Mouse (Mus musculus) lung, embryonic 14.5 days (tissue): ENCODE results near the gene Stk39. TPM values are rescaled to one million over a fixed set of nuclear protein-coding genes. Genes with fewer than 3 reads are reported as not detected.

Source experiments
- ATAC-seq: fragments of 200-750 bp; cut with Nextera tagmentation; 2 replicates; pipeline ENCODE4 v1.8.0; 2017; ENCODE audit warnings: mild to moderate bottlenecking, moderate TSS enrichment, moderate library complexity; ENCODE audit not compliant: insufficient read depth
- DNase-seq: peaks from one replicate; pipeline ENCODE4 v3.0.0-alpha.2; 2015
- H3K27ac ChIP-seq: fragments of 300-500 bp; sonication (generic); 2 replicates; pipeline ENCODE4 v1.5.1; 2014; ENCODE audit warnings: low read depth, mild to moderate bottlenecking, moderate library complexity
- H3K27me3 ChIP-seq: fragments of 300-500 bp; sonication (generic); 2 replicates; pipeline ENCODE4 v1.6.1; 2014; ENCODE audit warnings: low read length, control low read depth; ENCODE audit not compliant: insufficient read depth
- H3K36me3 ChIP-seq: fragments of 300-500 bp; sonication (generic); 2 replicates; pipeline ENCODE4 v1.6.1; 2014; ENCODE audit warnings: control low read depth; ENCODE audit not compliant: insufficient read depth
- H3K4me1 ChIP-seq: fragments of 300-500 bp; sonication (generic); 2 replicates; pipeline ENCODE4 v1.6.1; 2014; ENCODE audit warnings: antibody characterized with exemption, control low read depth; ENCODE audit not compliant: insufficient read depth
- H3K4me2 ChIP-seq: fragments of 300-500 bp; sonication (generic); 2 replicates; pipeline ENCODE4 v1.6.1; 2014; ENCODE audit warnings: mild to moderate bottlenecking
- H3K4me3 ChIP-seq: fragments of 300-500 bp; sonication (generic); 2 replicates; pipeline ENCODE4 v1.5.1; 2014; ENCODE audit warnings: low read depth, low read length
- H3K9ac ChIP-seq: fragments of 300-500 bp; sonication (generic); 2 replicates; pipeline ENCODE4 v1.6.1; 2014
- H3K9me3 ChIP-seq: fragments of 300-500 bp; sonication (generic); 2 replicates; pipeline ENCODE4 v1.6.1; 2016; ENCODE audit warnings: low read depth, low read length, control low read depth
- CTCF ChIP-seq: IDR thresholded peaks from 2 replicates; pipeline ENCODE4 v1.5.1; 2016; ENCODE audit warnings: antibody characterized with exemption, low read depth
- WGBS: fragments of 180-500 bp; shearing (Covaris S2); extraction: QIAGEN DNeasy Blood & Tissue Kit; methylation state at CpG from one replicate; pipeline ENCODE4 v1.1.7; 2014; 5-methylcytosine and 5-hydroxymethylcytosine counted together
- polyA plus RNA-seq: library from polyadenylated mRNA; unstranded; fragments of >200 nt; fragmentation: Nextera tagmentation; extraction: Ambion mirVana; gene quantifications from 2 replicates; pipeline ENCODE4 v1.2.1, GENCODE M21; 2014

The Stk39 gene
- polyA plus RNA-seq, 1 experiment from 2014 or later, result 27.6 TPM

- no peak for DNase-seq
These were observed 207.2 kb downstream of the Stk39 start for GRCm38 (mm10) chr2:68264826-68265225.

GRCm38 (mm10) chr2:68260911-68261310 lies 211.2 kb downstream of the Stk39 start:
- H3K9me3 ChIP-seq, result no peaks in the 10 kb centered on the region
- H3K27me3 ChIP-seq, result no peaks in the 10 kb centered on the region
- ATAC-seq (no peak), DNase-seq (no peak)
- no peaks in the 10 kb centered on the region for H3K4me1 ChIP-seq
- no peak for TF ChIP-seq CTCF
- H3K27ac ChIP-seq, result no peak overlapping the region
- H3K4me2 ChIP-seq, result no peak overlapping the region
- H3K36me3 ChIP-seq, result no peaks in the 10 kb centered on the region
- WGBS, result 91% methylated on average over 2 of the region's 2 CpGs
- H3K4me3 ChIP-seq, result no peak overlapping the region
- no peak overlapping the region for H3K9ac ChIP-seq

More at GRCm38 (mm10) chr2:68264826-68265225, 207.2 kb downstream of the Stk39 start:
- no peak overlapping the region for H3K4me3 ChIP-seq
- H3K9me3 ChIP-seq, result no peaks in the 10 kb centered on the region
- ATAC-seq, result no peak
- 72% methylated on average over 5 of the region's 5 CpGs for WGBS
- no peaks in the 10 kb centered on the region for H3K36me3 ChIP-seq
- H3K4me2 ChIP-seq, result no peak overlapping the region
- no peak for TF ChIP-seq CTCF
- H3K4me1 ChIP-seq, result no peaks in the 10 kb centered on the region
- H3K27me3 ChIP-seq, result no peaks in the 10 kb centered on the region
- H3K27ac ChIP-seq, result no peak overlapping the region
- no peak overlapping the region for H3K9ac ChIP-seq

- no peak for TF ChIP-seq CTCF
These were observed 214.5 kb downstream of the Stk39 start for GRCm38 (mm10) chr2:68257571-68257970.

GRCm38 (mm10) chr2:68256472-68256871 lies 215.6 kb downstream of the Stk39 start:
- Histone ChIP-seq H3K9me3 (no peaks in the 10 kb centered on the region), H3K9ac (no peak overlapping the region), H3K4me1 (no peaks in the 10 kb centered on the region), H3K4me2 (no peak overlapping the region), H3K36me3 (no peaks in the 10 kb centered on the region), H3K27ac (no peak overlapping the region), H3K27me3 (no peaks in the 10 kb centered on the region), H3K4me3 (no peak overlapping the region)
- 89% methylated on average over 8 of the region's 8 CpGs for WGBS
- no peak for DNase-seq
- no peak for TF ChIP-seq CTCF
- no peak for ATAC-seq

More at GRCm38 (mm10) chr2:68257571-68257970, 214.5 kb downstream of the Stk39 start:
- no peak overlapping the region for H3K9ac ChIP-seq
- H3K36me3 ChIP-seq, result no peaks in the 10 kb centered on the region
- DNase-seq (no peak), ATAC-seq (peak; percentile 49; the same call in 1 of the 2 replicates)
- no peak overlapping the region for H3K27ac ChIP-seq
- no peaks in the 10 kb centered on the region for H3K4me1 ChIP-seq
- no peak overlapping the region for H3K4me2 ChIP-seq
- H3K9me3 ChIP-seq, result no peaks in the 10 kb centered on the region
- 56% methylated on average over 6 of the region's 6 CpGs for WGBS
- H3K4me3 ChIP-seq, result no peak overlapping the region
- H3K27me3 ChIP-seq, result no peaks in the 10 kb centered on the region

GRCm38 (mm10) chr2:68254756-68255155 lies 217.3 kb downstream of the Stk39 start:
- Histone ChIP-seq H3K27me3 (no peaks in the 10 kb centered on the region), H3K4me1 (no peaks in the 10 kb centered on the region), H3K9ac (no peak overlapping the region), H3K36me3 (no peaks in the 10 kb centered on the region), H3K4me2 (no peak overlapping the region), H3K9me3 (no peaks in the 10 kb centered on the region), H3K4me3 (no peak overlapping the region), H3K27ac (no peak overlapping the region)
- DNase-seq, result no peak
- no peak for TF ChIP-seq CTCF
- no peak for ATAC-seq
- WGBS, result 52% methylated on average over 4 of the region's 4 CpGs

GRCm38 (mm10) chr2:68253222-68253621 lies 218.8 kb downstream of the Stk39 start:
- no peak for ATAC-seq

GRCm38 (mm10) chr2:68252048-68252758 lies 219.9 kb downstream of the Stk39 start:
- H3K4me3 ChIP-seq, result no peak overlapping the region
- DNase-seq, result no peak
- H3K36me3 ChIP-seq, result no peaks in the 10 kb centered on the region
- WGBS, result 91% methylated on average over 6 of the region's 6 CpGs
- no peak for TF ChIP-seq CTCF
- no peak overlapping the region for H3K4me2 ChIP-seq
- H3K4me1 ChIP-seq, result no peaks in the 10 kb centered on the region
- no peak for ATAC-seq
- no peak overlapping the region for H3K27ac ChIP-seq
- no peaks in the 10 kb centered on the region for H3K27me3 ChIP-seq
- no peaks in the 10 kb centered on the region for H3K9me3 ChIP-seq
- no peak overlapping the region for H3K9ac ChIP-seq

More at GRCm38 (mm10) chr2:68253222-68253621, 218.8 kb downstream of the Stk39 start:
- Histone ChIP-seq H3K4me1 (no peaks in the 10 kb centered on the region), H3K36me3 (no peaks in the 10 kb centered on the region), H3K4me3 (no peak overlapping the region), H3K27me3 (no peaks in the 10 kb centered on the region), H3K9ac (no peak overlapping the region), H3K4me2 (no peak overlapping the region), H3K27ac (no peak overlapping the region), H3K9me3 (no peaks in the 10 kb centered on the region)
- TF ChIP-seq CTCF, result no peak
- 77% methylated on average over 2 of the region's 2 CpGs for WGBS
- DNase-seq, result no peak
